Mouse (Mus musculus): Measurements from ENCODE around the gene Zfp518a. TPM values are rescaled to one million over a fixed set of nuclear protein-coding genes. Genes with fewer than 3 reads are reported as not detected.

Zfp518a gene
- total and polyA plus RNA-seq, 2 experiments from 2014 or later, result 3.7 to 5.1 TPM

DNA sequence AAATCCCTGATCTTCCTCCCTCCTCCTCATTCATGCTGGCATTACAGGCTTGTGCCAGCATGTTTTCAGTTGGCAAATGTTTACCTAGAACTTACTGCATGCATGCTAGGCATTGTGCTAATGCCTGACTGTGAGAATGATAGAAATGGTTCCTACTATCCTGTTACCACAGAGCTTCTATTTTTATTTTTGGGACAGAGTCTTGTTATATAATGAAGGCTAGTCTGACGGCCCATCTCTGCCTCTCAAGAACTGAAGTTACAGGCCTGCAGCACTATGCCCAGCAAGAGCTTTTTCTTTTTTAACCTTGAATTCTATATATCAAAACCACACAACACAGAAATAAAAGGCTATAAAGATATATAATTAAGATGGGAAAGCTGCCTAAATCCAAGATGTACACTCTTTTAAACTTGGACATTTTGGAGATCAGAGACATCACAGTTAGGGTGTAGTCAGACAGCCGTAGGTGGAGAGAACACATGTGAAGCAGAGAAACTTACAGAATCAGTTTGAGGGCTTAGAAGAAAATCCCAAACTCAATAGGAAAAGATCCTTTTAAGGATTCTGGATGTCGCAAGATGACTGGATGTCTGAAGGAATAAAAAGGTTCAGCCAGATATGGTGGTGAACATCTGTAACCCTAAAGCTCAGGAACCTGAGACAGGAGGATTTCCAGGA, 24.9 kb upstream of the Zfp518a start:
- no peaks in the 10 kb centered on the region for H3K36me3 ChIP-seq (replicated peaks; ENCODE audit: control insufficient read depth, insufficient read depth, low read length)
- no peak overlapping the region for H3K9ac ChIP-seq (replicated peaks; ENCODE audit: low read depth, low read length)
- peaks cover 17% of the 10 kb centered on the region for H3K27me3 ChIP-seq (ENCODE audit: control insufficient read depth, insufficient read depth, low read length)
- H3K4me1 ChIP-seq (ENCODE audit: control insufficient read depth, insufficient read depth), result no peaks in the 10 kb centered on the region
- no peak overlapping the region for H3K4me2 ChIP-seq (ENCODE audit: low read depth, low read length)
- ATAC-seq (ENCODE audit: insufficient read depth, low read depth) (no peak), DNase-seq (ENCODE audit: low spot score) (peak; percentile 3)
- H3K9me3 ChIP-seq (replicated peaks; ENCODE audit: control insufficient read depth, low read length), result 0 out of 2 replicates have a peak, but pooled peaks cover 4% of the 10 kb centered on the region
- TF ChIP-seq CTCF (IDR thresholded peaks at IDR 0.05; ENCODE audit: low read depth), result no peak
- H3K4me3 ChIP-seq (ENCODE audit: low read depth, low read length), result no peak overlapping the region
- no peak overlapping the region for H3K27ac ChIP-seq (ENCODE audit: low read depth)
- WGBS, result 88% methylated on average over 3 of the region's 3 CpGs

DNA sequence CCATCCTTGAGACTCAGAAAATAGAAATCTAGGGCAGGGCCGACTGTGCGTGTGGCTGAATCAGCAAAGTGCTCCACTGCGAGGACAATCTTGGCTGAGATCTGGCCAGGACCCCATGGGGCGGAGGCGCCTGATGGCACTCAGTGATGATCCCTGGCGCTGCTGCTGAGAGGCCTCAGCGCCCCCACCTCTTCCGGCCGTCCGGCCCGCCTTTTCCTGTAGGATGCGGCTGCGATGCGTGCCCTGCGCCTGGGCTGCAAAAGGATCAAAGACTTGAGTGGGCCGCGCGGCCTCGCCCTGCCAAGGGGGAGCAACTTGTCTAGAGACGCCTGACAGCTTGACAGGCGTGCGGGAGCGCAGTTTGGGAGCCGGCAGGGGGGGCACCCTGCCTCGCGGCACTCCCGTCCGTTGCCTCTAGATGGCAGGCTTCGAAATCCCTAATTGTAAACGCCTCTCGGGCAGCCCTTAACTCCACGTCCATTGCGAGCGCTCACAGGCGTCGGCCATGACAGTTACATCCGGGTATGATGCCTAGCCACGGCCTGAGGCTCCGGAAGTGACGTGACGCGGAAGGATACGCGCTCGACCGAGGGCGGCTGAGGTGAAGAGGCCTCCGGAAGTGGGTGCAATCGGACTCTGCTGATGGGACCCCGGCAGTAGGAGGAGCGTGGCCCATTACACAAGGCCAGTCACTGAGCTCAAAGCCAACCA, 21.4 kb upstream of the Zfp518a start:
- peak; percentile 97 for ATAC-seq (ENCODE audit: insufficient read depth, low read depth)
- Histone ChIP-seq H3K4me1 (ENCODE audit: control insufficient read depth, insufficient read depth) (no peaks in the 10 kb centered on the region), H3K4me2 (ENCODE audit: low read depth, low read length) (peak overlapping the region; percentile 66), H3K9me3 (replicated peaks; ENCODE audit: control insufficient read depth, low read length) (0 out of 2 replicates have a peak, but pooled peaks cover 4% of the 10 kb centered on the region), H3K36me3 (replicated peaks; ENCODE audit: control insufficient read depth, insufficient read depth, low read length) (no peaks in the 10 kb centered on the region), H3K27ac (ENCODE audit: low read depth) (no peak overlapping the region), H3K4me3 (ENCODE audit: low read depth, low read length) (peak overlapping the region; percentile 47), H3K9ac (replicated peaks; ENCODE audit: low read depth, low read length) (no peak overlapping the region), H3K27me3 (ENCODE audit: control insufficient read depth, insufficient read depth, low read length) (peaks cover 37% of the 10 kb centered on the region)
- WGBS, result 2% methylated on average over 51 of the region's 51 CpGs
- peak; percentile 51 for TF ChIP-seq CTCF (IDR thresholded peaks at IDR 0.05; ENCODE audit: low read depth)
- TF ChIP-seq EP300 (IDR thresholded peaks at IDR 0.05; ENCODE audit: low read depth), result no peak
- DNase-seq (ENCODE audit: low spot score), result peak; percentile 91

DNA sequence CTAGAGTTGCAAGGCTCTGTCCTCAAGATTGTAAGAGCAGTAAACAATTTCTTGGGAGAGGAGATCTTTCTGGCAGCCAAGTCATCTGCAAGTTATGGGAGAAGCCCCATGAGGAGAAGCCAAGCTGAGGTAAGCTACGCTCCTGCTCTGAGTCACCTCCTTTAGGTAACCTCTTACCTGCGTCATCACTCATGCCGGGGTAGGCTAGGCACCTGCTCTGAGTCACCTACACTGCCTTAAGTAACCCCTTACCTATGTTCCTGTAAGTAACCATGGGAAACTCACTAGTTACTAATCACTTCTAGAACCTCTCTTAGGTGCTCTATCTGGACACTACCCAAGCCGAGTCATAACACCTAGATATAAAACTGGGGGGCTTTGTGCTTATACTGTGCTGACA, 12.8 kb upstream of the Zfp518a start:
- DNase-seq (ENCODE audit: low spot score), result no peak
- no peak for TF ChIP-seq EP300 (IDR thresholded peaks at IDR 0.05; ENCODE audit: low read depth)
- Histone ChIP-seq H3K27me3 (ENCODE audit: control insufficient read depth, insufficient read depth, low read length) (peaks cover 70% of the 10 kb centered on the region), H3K4me3 (ENCODE audit: low read depth, low read length) (no peak overlapping the region), H3K36me3 (replicated peaks; ENCODE audit: control insufficient read depth, insufficient read depth, low read length) (no peaks in the 10 kb centered on the region), H3K9me3 (replicated peaks; ENCODE audit: control insufficient read depth, low read length) (no peaks in the 10 kb centered on the region), H3K4me1 (ENCODE audit: control insufficient read depth, insufficient read depth) (no peaks in the 10 kb centered on the region), H3K27ac (ENCODE audit: low read depth) (no peak overlapping the region), H3K4me2 (ENCODE audit: low read depth, low read length) (no peak overlapping the region), H3K9ac (replicated peaks; ENCODE audit: low read depth, low read length) (no peak overlapping the region)
- 74% methylated on average over 4 of the region's 4 CpGs for WGBS
- no peak for ATAC-seq (ENCODE audit: insufficient read depth, low read depth)

DNA sequence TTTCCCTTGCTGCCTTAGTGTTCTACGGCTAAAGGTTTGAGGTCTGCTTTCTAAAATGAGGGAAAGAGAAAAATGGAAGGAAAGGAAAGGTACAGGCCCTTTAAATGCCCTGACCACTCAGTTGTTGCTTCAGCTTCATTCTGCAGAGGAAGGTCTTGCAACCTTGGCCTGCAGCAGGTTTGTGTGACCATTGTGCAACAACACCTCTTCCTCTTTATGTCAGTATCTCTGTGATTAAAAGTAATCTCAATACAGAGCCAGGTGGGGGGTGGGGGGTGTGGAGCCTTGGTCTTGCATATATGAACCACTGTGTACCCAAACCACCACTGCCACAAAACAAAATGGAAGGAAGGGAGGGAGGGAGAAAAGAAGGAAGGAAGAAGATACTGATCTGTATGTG, 5.6 kb upstream of the Zfp518a start:
- ATAC-seq (ENCODE audit: insufficient read depth, low read depth) (no peak), DNase-seq (ENCODE audit: low spot score) (no peak)
- peaks cover 66% of the 10 kb centered on the region for H3K27me3 ChIP-seq (ENCODE audit: control insufficient read depth, insufficient read depth, low read length)
- H3K9me3 ChIP-seq (replicated peaks; ENCODE audit: control insufficient read depth, low read length), result peaks cover 5% of the 10 kb centered on the region
- 79% methylated on average over 1 of the region's 1 CpGs for WGBS
- H3K4me3 ChIP-seq (ENCODE audit: low read depth, low read length), result no peak overlapping the region
- no peak overlapping the region for H3K4me2 ChIP-seq (ENCODE audit: low read depth, low read length)
- H3K9ac ChIP-seq (replicated peaks; ENCODE audit: low read depth, low read length), result no peak overlapping the region
- TF ChIP-seq CTCF (IDR thresholded peaks at IDR 0.05; ENCODE audit: low read depth) (no peak), EP300 (IDR thresholded peaks at IDR 0.05; ENCODE audit: low read depth) (no peak)
- H3K27ac ChIP-seq (ENCODE audit: low read depth), result no peak overlapping the region
- no peaks in the 10 kb centered on the region for H3K4me1 ChIP-seq (ENCODE audit: control insufficient read depth, insufficient read depth)
- no peaks in the 10 kb centered on the region for H3K36me3 ChIP-seq (replicated peaks; ENCODE audit: control insufficient read depth, insufficient read depth, low read length)

DNA sequence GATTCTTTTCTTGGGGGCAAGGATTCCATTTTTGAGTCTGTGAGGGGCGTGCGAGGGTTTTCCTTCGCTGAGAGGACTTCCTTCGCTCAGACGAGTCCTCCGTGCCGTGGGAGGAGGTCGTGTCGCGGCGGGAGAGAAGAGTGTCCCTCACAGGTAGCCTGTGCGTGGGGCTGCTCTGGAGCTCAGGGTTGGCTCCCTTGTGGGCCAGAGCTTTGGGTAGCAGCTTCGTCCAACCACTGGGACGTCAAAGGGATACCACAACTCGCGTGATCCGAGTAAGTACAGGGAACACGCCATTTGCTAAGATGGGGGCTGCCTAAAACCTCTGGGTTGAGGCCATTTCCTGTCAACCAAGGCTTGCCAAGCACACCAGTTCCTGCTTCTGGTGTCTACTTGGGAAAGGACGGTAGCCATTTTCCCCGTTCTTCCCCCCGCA, 416 bp upstream of the Zfp518a start:
- TF ChIP-seq CTCF (IDR thresholded peaks at IDR 0.05; ENCODE audit: low read depth) (no peak), EP300 (IDR thresholded peaks at IDR 0.05; ENCODE audit: low read depth) (no peak)
- H3K9ac ChIP-seq (replicated peaks; ENCODE audit: low read depth, low read length), result peak overlapping the region; percentile 56; the same call in 1 of the 2 replicates
- H3K4me3 ChIP-seq (ENCODE audit: low read depth, low read length), result peak overlapping the region; percentile 59
- H3K4me2 ChIP-seq (ENCODE audit: low read depth, low read length), result peak overlapping the region; percentile 66
- peaks cover 7% of the 10 kb centered on the region for H3K9me3 ChIP-seq (replicated peaks; ENCODE audit: control insufficient read depth, low read length)
- DNase-seq (ENCODE audit: low spot score) (no peak), ATAC-seq (ENCODE audit: insufficient read depth, low read depth) (no peak; the same call in none of the 2 replicates)
- 50% methylated on average over 21 of the region's 21 CpGs for WGBS
- peaks cover 36% of the 10 kb centered on the region for H3K27me3 ChIP-seq (ENCODE audit: control insufficient read depth, insufficient read depth, low read length)
- H3K4me1 ChIP-seq (ENCODE audit: control insufficient read depth, insufficient read depth), result no peaks in the 10 kb centered on the region
- no peaks in the 10 kb centered on the region for H3K36me3 ChIP-seq (replicated peaks; ENCODE audit: control insufficient read depth, insufficient read depth, low read length)
- peak overlapping the region; percentile 78 for H3K27ac ChIP-seq (ENCODE audit: low read depth)
